Mouse (Mus musculus) ovary, postnatal 10 days (tissue): Measurements from ENCODE around the gene E2f4.

Experiments used
- DNase-seq: peaks from one replicate; pipeline ENCODE4 v3.0.0; 2022; ENCODE audit warnings: low spot score

The E2f4 gene

GRCm38 (mm10) chr8:105315073-105315769 lies 17.8 kb downstream of the E2f4 start:
- no peak for DNase-seq

- DNase-seq: no peak
Observed at GRCm38 (mm10) chr8:105317941-105318340, 20.5 kb downstream of the E2f4 start.

- DNase-seq: no peak
Observed at GRCm38 (mm10) chr8:105318662-105319190, 21.3 kb downstream of the E2f4 start.

- no peak for DNase-seq
Observed at GRCm38 (mm10) chr8:105323183-105323582, 25.7 kb downstream of the E2f4 start.

- no peak for DNase-seq
Observed at GRCm38 (mm10) chr8:105325641-105326093, 28.2 kb downstream of the E2f4 start.

GRCm38 (mm10) chr8:105326141-105326672 lies 28.7 kb downstream of the E2f4 start, which contains the start of the genes Lrrc29 and Tmem208:
Lrrc29 (minus strand) TSS chr8:105326278.
Tmem208 (plus strand) TSS chr8:105326354.
- peak; percentile 91 for DNase-seq

GRCm38 (mm10) chr8:105326968-105327367 lies 29.5 kb downstream of the E2f4 start:
- DNase-seq: no peak

- no peak for DNase-seq
Observed at GRCm38 (mm10) chr8:105330325-105330724, 32.9 kb downstream of the E2f4 start.

GRCm38 (mm10) chr8:105331469-105331868 lies 34.0 kb downstream of the E2f4 start:
- no peak for DNase-seq

- no peak for DNase-seq
Observed at GRCm38 (mm10) chr8:105331931-105332330, 34.5 kb downstream of the E2f4 start.

- DNase-seq: no peak
Observed at GRCm38 (mm10) chr8:105332523-105332922, 35.1 kb downstream of the E2f4 start.

- no peak for DNase-seq
Observed at GRCm38 (mm10) chr8:105336373-105337130, 39.1 kb downstream of the E2f4 start.

GRCm38 (mm10) chr8:105338992-105339391 lies 41.5 kb downstream of the E2f4 start:
- DNase-seq: no peak

- no peak for DNase-seq
Observed at GRCm38 (mm10) chr8:105339886-105340635, 42.6 kb downstream of the E2f4 start.

- no peak for DNase-seq
Observed at GRCm38 (mm10) chr8:105341399-105341798, 43.9 kb downstream of the E2f4 start.

GRCm38 (mm10) chr8:105342768-105343167 lies 45.3 kb downstream of the E2f4 start:
- no peak for DNase-seq

- no peak for DNase-seq
Observed at GRCm38 (mm10) chr8:105343791-105344574, 46.5 kb downstream of the E2f4 start.

- DNase-seq: no peak
Observed at GRCm38 (mm10) chr8:105345061-105345975, 47.9 kb downstream of the E2f4 start.

- DNase-seq: peak; percentile 44
Observed at GRCm38 (mm10) chr8:105346611-105347427, 49.4 kb downstream of the E2f4 start.
